Mouse (Mus musculus) CH12.LX (cell line): ENCODE data around the gene Kif6. TPM values are rescaled to one million over a fixed set of nuclear protein-coding genes. Genes with fewer than 3 reads are reported as not detected.

ENCODE experiments used
- DNase-seq: peaks from one replicate; pipeline ENCODE4 v3.0.0-alpha.2; 2013; ENCODE audit errors: extremely low read depth
- H3K27ac ChIP-seq: 2 replicates; pipeline ENCODE4 v1.5.1; 2012; ENCODE audit warnings: low read depth, mild to moderate bottlenecking, control low read depth, moderate library complexity; ENCODE audit not compliant: insufficient read depth
- H3K27me3 ChIP-seq: replicated peaks from 2 replicates; pipeline ENCODE3; 2012; ENCODE audit warnings: inconsistent platforms
- H3K36me3 ChIP-seq, 2 experiments: replicated peaks in 1 of 2; 2 replicates each; pipeline versions ENCODE3 to v1.6.1; 2012; ENCODE audit warnings: inconsistent platforms in 1 of 2, low read length in 1 of 2, mild to moderate bottlenecking in 1 of 2, mixed read lengths in 1 of 2, moderate library complexity in 1 of 2; ENCODE audit not compliant: control insufficient read depth in 1 of 2, insufficient read depth in 1 of 2
- H3K4me1 ChIP-seq, 2 experiments: 2 replicates each; pipeline ENCODE4 v1.6.1; 2012; ENCODE audit warnings: inconsistent platforms in 1 of 2, moderate library complexity in 1 of 2; ENCODE audit not compliant: insufficient read depth in 2 of 2, control insufficient read depth in 1 of 2
- H3K4me2 ChIP-seq: 2 replicates; pipeline ENCODE4 v1.6.1; 2012; ENCODE audit warnings: low read depth, mild to moderate bottlenecking, control low read depth; ENCODE audit not compliant: poor library complexity, insufficient read depth, severe bottlenecking
- H3K4me3 ChIP-seq, 3 experiments: fragments of 150-350 bp in 1 of 3; sonication (generic) in 1 of 3; replicated peaks in 1 of 3; 2 replicates each; pipeline versions ENCODE3 to v1.5.1; 2011 to 2012; ENCODE audit warnings: low read depth in 2 of 3, low read length in 2 of 3, mild to moderate bottlenecking in 2 of 3, moderate library complexity in 2 of 3, control low read depth in 1 of 3, improper control_type of control experiment in 1 of 3, inconsistent platforms in 1 of 3, mixed read lengths in 1 of 3; ENCODE audit not compliant: poor library complexity in 1 of 3
- H3K79me2 ChIP-seq: replicated peaks from 2 replicates; pipeline ENCODE4 v1.6.1; 2012; ENCODE audit warnings: mild to moderate bottlenecking, moderate library complexity; ENCODE audit not compliant: control insufficient read depth, poor library complexity, insufficient read depth, severe bottlenecking; ENCODE audit errors: extremely low read depth
- H3K9ac ChIP-seq: 2 replicates; pipeline ENCODE4 v1.6.1; 2012; ENCODE audit warnings: low read depth, mild to moderate bottlenecking, control low read depth, moderate library complexity; ENCODE audit not compliant: insufficient read depth
- H3K9me3 ChIP-seq: replicated peaks from 2 replicates; pipeline ENCODE3; 2012; ENCODE audit warnings: low read length, inconsistent platforms, mixed read lengths
- BHLHE40 ChIP-seq: IDR thresholded peaks from 2 replicates; pipeline ENCODE4 v1.6.1; 2011; ENCODE audit warnings: mild to moderate bottlenecking, low read depth, low read length, improper control_type of control experiment
- CHD1 ChIP-seq: IDR thresholded peaks from 2 replicates; pipeline ENCODE4 v1.6.1; 2012; ENCODE audit warnings: low read depth, low read length, improper control_type of control experiment, inconsistent platforms
- CTCF ChIP-seq, 2 experiments: IDR thresholded peaks in 1 of 2; conservative IDR thresholded peaks in 1 of 2; 2 replicates each; pipeline ENCODE4 v1.5.1; 2011 to 2012; ENCODE audit warnings: low read depth in 2 of 2, low read length in 2 of 2, improper control_type of control experiment in 1 of 2, inconsistent platforms in 1 of 2, mild to moderate bottlenecking in 1 of 2, moderate library complexity in 1 of 2
- E2F4 ChIP-seq: IDR thresholded peaks from 2 replicates; pipeline ENCODE4 v1.6.1; 2011; ENCODE audit warnings: low read depth, low read length, improper control_type of control experiment; ENCODE audit not compliant: insufficient replicate concordance
- ELF1 ChIP-seq: IDR thresholded peaks from 2 replicates; pipeline ENCODE4 v1.6.1; 2014; ENCODE audit warnings: low read depth, mild to moderate bottlenecking, inconsistent platforms, low read length, improper control_type of control experiment
- EP300 ChIP-seq: IDR thresholded peaks from 2 replicates; pipeline ENCODE4 v1.6.1; 2011; ENCODE audit warnings: low read length, improper control_type of control experiment
- GABPA ChIP-seq: IDR thresholded peaks from 2 replicates; pipeline ENCODE4 v1.6.1; 2012; ENCODE audit warnings: low read depth, low read length, improper control_type of control experiment, inconsistent platforms; ENCODE audit not compliant: insufficient replicate concordance
- JUND ChIP-seq: conservative IDR thresholded peaks from 2 replicates; pipeline ENCODE4 v1.6.1; 2011; ENCODE audit warnings: low read depth, low read length, improper control_type of control experiment
- MAFK ChIP-seq: IDR thresholded peaks from 2 replicates; pipeline ENCODE4 v1.6.1; 2011; ENCODE audit warnings: low read length, improper control_type of control experiment; ENCODE audit not compliant: insufficient replicate concordance
- MAX ChIP-seq: IDR thresholded peaks from 2 replicates; pipeline ENCODE4 v1.6.1; 2011; ENCODE audit warnings: low read length, improper control_type of control experiment
- MXI1 ChIP-seq: IDR thresholded peaks from 2 replicates; pipeline ENCODE4 v1.6.1; 2011; ENCODE audit warnings: mild to moderate bottlenecking, low read depth, low read length, improper control_type of control experiment
- MYC ChIP-seq: IDR thresholded peaks from 2 replicates; pipeline ENCODE4 v1.6.1; 2011; ENCODE audit warnings: low read depth, mild to moderate bottlenecking, improper control_type of control experiment, low read length
- NRF1 ChIP-seq: IDR thresholded peaks from 2 replicates; pipeline ENCODE4 v1.6.1; 2014; ENCODE audit warnings: low read depth, mild to moderate bottlenecking, inconsistent platforms, low read length, improper control_type of control experiment, moderate library complexity
- POLR2A ChIP-seq: IDR thresholded peaks from 2 replicates; pipeline ENCODE4 v1.6.1; 2011; ENCODE audit warnings: low read depth, mild to moderate bottlenecking, improper control_type of control experiment, low read length
- RAD21 ChIP-seq: IDR thresholded peaks from 2 replicates; pipeline ENCODE4 v1.6.1; 2011; ENCODE audit warnings: low read depth, mild to moderate bottlenecking, low read length, improper control_type of control experiment, moderate library complexity
- USF1 ChIP-seq: IDR thresholded peaks from 2 replicates; pipeline ENCODE4 v1.6.1; 2014; ENCODE audit warnings: low read depth, mild to moderate bottlenecking, inconsistent platforms, low read length, improper control_type of control experiment
- USF2 ChIP-seq: conservative IDR thresholded peaks from 2 replicates; pipeline ENCODE4 v1.6.1; 2011; ENCODE audit warnings: low read depth, low read length, improper control_type of control experiment
- ZMIZ1 ChIP-seq: IDR thresholded peaks from 2 replicates; pipeline ENCODE4 v1.6.1; 2012; ENCODE audit warnings: low read depth, mild to moderate bottlenecking, inconsistent platforms, low read length, improper control_type of control experiment
- ZNF384 ChIP-seq: IDR thresholded peaks from 2 replicates; pipeline ENCODE4 v1.6.1; 2012; ENCODE audit warnings: low read depth, low read length, improper control_type of control experiment, inconsistent platforms
- dilution Hi-C: fragments of 300-500 bp; cut with MboI; formaldehyde crosslinking; loops from 2 replicates; pipeline ENCODE4 v1.14.3; 2020; ENCODE audit warnings: low sequenced_read_pairs; ENCODE audit not compliant: extremely low pct_unique_long_range_greater_than_20kb, extremely low pct_ligation_motif_present
- in situ Hi-C: fragments of 300-500 bp; cut with MboI; formaldehyde crosslinking; loops from 3 replicates; pipeline ENCODE4 v1.14.3; 2019; ENCODE audit warnings: low sequenced_read_pairs, low pct_ligation_motif_present, low pct_unique_long_range_greater_than_20kb, mixed read lengths
- polyA plus RNA-seq: library from polyadenylated mRNA; unstranded; fragments of >175 nt; gene quantifications from 2 replicates; pipeline ENCODE4 v1.2.1, GENCODE M21; 2012; ENCODE audit warnings: low read depth; ENCODE audit not compliant: insufficient read length
- total RNA-seq, 2 experiments: library from RNA; depleted of rRNA; stranded (reverse); fragments of 300-350 nt in 1 of 2; fragments of >200 nt in 1 of 2; gene quantifications; 2 replicates each; pipeline ENCODE4 v1.2.3; 2012 to 2014

The Kif6 gene
- total RNA-seq (2012; rRNA removed) (not detected in 2 replicates), total RNA-seq (2014; rRNA removed) (not detected in 2 replicates), polyA plus RNA-seq (not detected in 2 replicates)

DNA sequence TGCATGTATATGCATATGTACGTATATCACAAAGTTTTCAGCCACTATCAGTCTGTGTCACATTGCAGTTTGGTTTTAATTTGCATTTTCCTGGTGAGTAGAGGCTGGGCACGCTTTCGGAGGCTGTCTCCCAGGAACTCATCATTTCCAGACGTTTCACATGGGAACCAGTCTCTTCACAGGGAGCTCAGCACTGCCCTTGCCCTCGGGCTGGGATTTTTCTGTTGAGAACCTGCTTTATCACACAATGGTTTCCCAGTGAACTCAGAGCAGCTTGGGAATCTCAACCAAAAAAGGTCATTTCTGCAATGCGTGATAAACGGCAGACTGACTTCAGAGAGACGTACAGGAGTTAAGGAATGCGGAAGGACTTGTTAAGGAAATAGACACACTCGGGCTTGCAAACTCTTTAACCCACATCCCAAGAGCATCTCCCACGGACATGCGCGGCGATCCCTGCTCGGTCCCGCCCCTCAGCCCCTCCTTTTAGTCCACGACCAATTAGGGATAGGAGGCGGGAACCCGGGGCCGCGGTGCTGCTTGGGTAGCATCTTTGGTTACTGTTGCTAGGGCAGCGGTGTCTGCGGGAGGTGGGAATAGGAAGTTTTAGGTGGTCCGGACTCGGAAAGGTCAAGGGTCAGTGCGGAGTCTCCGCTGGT lies at the start of gene Kif6:
TSS of gene Kif6 (plus strand) at position 560 of the 659 bp plus-strand sequence.
- dilution Hi-C loops: no loop called here
- DNase-seq: no peak
- H3K4me2 ChIP-seq: no peak within 1 kb of the TSS
- H3K9me3 ChIP-seq: no peaks in the 10 kb centered on the region
- H3K79me2 ChIP-seq: no peaks in the 10 kb centered on the region
- H3K4me3 ChIP-seq: no peak within 1 kb of the TSS
- H3K4me1 ChIP-seq: no peaks in the 10 kb centered on the region; a peak in 1 of 4 replicates
- H3K36me3 ChIP-seq: no peaks in the 10 kb centered on the region
- no peak within 1 kb of the TSS for H3K9ac ChIP-seq
- no peak for TF ChIP-seq MXI1
- TF ChIP-seq POLR2A: no peak
- no peak for TF ChIP-seq USF1
- TF ChIP-seq CHD1: no peak
- TF ChIP-seq GABPA: no peak
- no peak for TF ChIP-seq ELF1
- TF ChIP-seq ZNF384: no peak
- no peak for TF ChIP-seq ZMIZ1
- TF ChIP-seq NRF1: no peak
- TF ChIP-seq USF2: no peak
- no peak for TF ChIP-seq BHLHE40
- no peak for TF ChIP-seq RAD21
- TF ChIP-seq MYC: no peak
- peaks cover 40% of the 10 kb centered on the region for H3K27me3 ChIP-seq
- in situ Hi-C loops: no loop called here
- H3K27ac ChIP-seq: no peak within 1 kb of the TSS

DNA sequence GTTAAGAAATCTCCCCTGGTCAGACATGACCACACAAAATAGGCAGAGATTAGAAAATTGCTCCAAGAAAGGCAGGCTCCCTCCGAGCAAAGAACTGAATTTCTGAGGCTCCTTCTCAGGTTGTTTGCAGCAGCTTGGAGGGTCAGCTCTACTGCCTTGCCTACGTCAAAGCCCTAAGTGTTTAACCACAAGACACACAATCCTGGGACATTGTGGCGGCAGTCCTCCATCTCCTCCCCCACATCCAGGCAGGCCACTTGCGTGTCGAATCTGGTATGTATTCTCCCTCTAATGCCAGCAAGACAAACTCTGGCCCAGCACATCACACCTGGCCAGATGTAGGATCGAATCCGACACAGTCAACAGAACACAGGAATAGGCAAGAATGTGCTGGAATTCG lies 46.2 kb upstream of the Kif6 start:
- H3K79me2 ChIP-seq: no peaks in the 10 kb centered on the region
- peaks cover 5% of the 10 kb centered on the region for H3K9me3 ChIP-seq
- H3K4me3 ChIP-seq: no peak overlapping the region
- H3K4me1 ChIP-seq: no peaks in the 10 kb centered on the region
- TF ChIP-seq POLR2A (no peak), GABPA (no peak), EP300 (no peak), MAX (no peak), MAFK (no peak), CTCF (conservative IDR thresholded peaks at IDR 0.05 in 1 of 2, IDR thresholded peaks at IDR 0.05 in 1 of 2; ENCODE audit: low read depth in 2 of 2, low read length in 2 of 2) (no peak), RAD21 (no peak), JUND (no peak), E2F4 (no peak)
- peaks cover 53% of the 10 kb centered on the region for H3K27me3 ChIP-seq
- no peak for DNase-seq
- in situ Hi-C loops: no loop called here
- H3K9ac ChIP-seq: no peak overlapping the region
- no peak overlapping the region for H3K4me2 ChIP-seq
- no peak overlapping the region for H3K27ac ChIP-seq
- dilution Hi-C loops: no loop called here
- H3K36me3 ChIP-seq: no peaks in the 10 kb centered on the region
